Mouse (Mus musculus): ENCODE results near the gene Ypel4.

DNA sequence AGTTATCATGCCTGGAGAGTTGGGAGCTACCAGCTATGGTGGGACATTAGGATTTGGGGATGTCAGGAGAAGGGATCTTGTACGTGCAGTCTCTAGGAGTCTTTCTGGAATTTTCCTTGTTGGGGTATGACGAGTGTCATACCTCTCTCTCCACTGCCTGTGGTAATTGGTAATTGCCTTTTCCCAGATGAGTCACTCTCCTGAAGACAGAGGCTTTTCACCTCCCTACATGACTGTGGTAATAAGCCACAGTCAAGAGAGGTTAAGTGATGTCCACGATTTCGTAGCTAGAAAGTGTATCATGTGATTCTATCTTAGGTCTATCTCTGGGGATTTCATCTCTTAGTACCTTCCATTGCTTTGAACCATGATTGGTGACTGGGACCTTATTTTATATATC is 38.6 kb downstream of the Ypel4 start:
- no peak for TF ChIP-seq CTCF (IDR thresholded peaks at IDR 0.05; ENCODE audit: control insufficient read depth, insufficient read depth, insufficient read length)
- no peak for TF ChIP-seq FOSL1 (IDR thresholded peaks at IDR 0.05; ENCODE audit: insufficient read depth, low read length, poor library complexity, severe bottlenecking)
- TF ChIP-seq MYOG (IDR thresholded peaks at IDR 0.05; ENCODE audit: control insufficient read depth, extremely low read depth, insufficient read length) = no peak
- no peak for TF ChIP-seq USF1 (IDR thresholded peaks at IDR 0.05; ENCODE audit: low read depth)
- TF ChIP-seq MAX (IDR thresholded peaks at IDR 0.05) = no peak
- TF ChIP-seq MYOD1 (IDR thresholded peaks at IDR 0.05; ENCODE audit: control insufficient read depth, insufficient read length, low read depth) = no peak
